10 mouse cellular contexts compared by ENCODE assay signal in genomic region chr17:32119196-32119595, GRCm38 (mm10). TPM values are rescaled to one million over a fixed set of nuclear protein-coding genes. Genes with fewer than 3 reads are reported as not detected.
DNase-seq lines count a peak whose midpoint lies in the region; ATAC-seq and TF ChIP-seq lines count a peak whose summit lies in the region.
"Had no signal": no experiment of that assay in that cellular context is flagged by ENCODE, and none has a peak within 500 bp of the region (broad histone marks: within the 10 kb centered on the region; RNA-seq: fewer than 3 reads in every experiment).

No protein-coding gene starts in this region.

- no peaks in the 10 kb centered on the region for H3K9me3 ChIP-seq in forebrain, embryonic 16.5 days (ENCODE audit: control insufficient read depth, low read length)
- H3K9me3 ChIP-seq in lung, postnatal 0 days (ENCODE audit: low read length): no peaks in the 10 kb centered on the region

- no peak for TF ChIP-seq EP300 in lung, postnatal 0 days (IDR thresholded peaks at IDR 0.05)

- H3K27ac ChIP-seq in forebrain, embryonic 16.5 days (ENCODE audit: low read length): peak overlapping the region; percentile 60; the same call in 1 of the 2 replicates
- no peak overlapping the region for H3K27ac ChIP-seq in lung, postnatal 0 days (ENCODE audit: low read length)

- 47% methylated on average over 16 of the region's 16 CpGs for WGBS in forebrain, embryonic 16.5 days
- WGBS in lung, postnatal 0 days: 49% methylated on average over 16 of the region's 16 CpGs

- no peak overlapping the region for H3K9ac ChIP-seq in forebrain, embryonic 16.5 days (replicated peaks; ENCODE audit: low read depth, low read length)
- H3K9ac ChIP-seq in lung, postnatal 0 days (replicated peaks; ENCODE audit: low read depth): no peak overlapping the region

- ATAC-seq in forebrain, embryonic 16.5 days: peak; percentile 44; the same call in 1 of the 2 replicates
- ATAC-seq in lung, postnatal 0 days: no peak

- H3K4me2 ChIP-seq in forebrain, embryonic 16.5 days (ENCODE audit: low read length): peak overlapping the region; percentile 36
- H3K4me2 ChIP-seq in lung, postnatal 0 days (replicated peaks; ENCODE audit: low read depth, low read length): no peak overlapping the region

- no peak overlapping the region for H3K4me3 ChIP-seq in forebrain, embryonic 16.5 days (replicated peaks; ENCODE audit: low read length)
- no peak overlapping the region for H3K4me3 ChIP-seq in lung, postnatal 0 days (ENCODE audit: low read depth, low read length)

- H3K4me1 ChIP-seq in forebrain, embryonic 16.5 days (replicated peaks; ENCODE audit: control insufficient read depth, insufficient read depth, low read length): peaks cover 27% of the 10 kb centered on the region
- peaks cover 8% of the 10 kb centered on the region; the same call in 1 of the 2 replicates for H3K4me1 ChIP-seq in lung, postnatal 0 days (ENCODE audit: insufficient read depth, low read depth, low read length)

- no peaks in the 10 kb centered on the region for H3K36me3 ChIP-seq in forebrain, embryonic 16.5 days (ENCODE audit: control insufficient read depth, insufficient read depth)
- H3K36me3 ChIP-seq in lung, postnatal 0 days (ENCODE audit: insufficient read depth, low read length): no peaks in the 10 kb centered on the region

- no peak for TF ChIP-seq CTCF in lung, postnatal 0 days (IDR thresholded peaks at IDR 0.05)

- no peaks in the 10 kb centered on the region for H3K27me3 ChIP-seq in forebrain, embryonic 16.5 days (replicated peaks; ENCODE audit: control insufficient read depth, insufficient read depth, low read length)
- H3K27me3 ChIP-seq in lung, postnatal 0 days (replicated peaks; ENCODE audit: insufficient read depth, low read length): no peaks in the 10 kb centered on the region; the same call in 1 of the 2 replicates

- DNase-seq in kidney, adult 11 months: peak; percentile 30
- DNase-seq in kidney, adult 9 months: no peak
- DNase-seq in brain, adult 2 months (ENCODE audit: low read depth, low spot score): peak; percentile 53
- DNase-seq in lung, postnatal 0 days (ENCODE audit: low spot score): peak; percentile 35
- no peak for DNase-seq in left cerebral cortex, adult 18-20 months (ENCODE audit: low spot score in 2 of 2)
- no peak for DNase-seq in testis, postnatal 14 days (ENCODE audit: low spot score)
- DNase-seq: cerebellum, adult 11-12 months; gastrocnemius, postnatal 14 days; thymus, postnatal 4 days had no signal

RNA-seq across cellular contexts. Expression of gene Notch3, which starts 47.5 kb away (rescaled TPM):
- 5.5 TPM in 2 replicates for polyA plus RNA-seq in forebrain, embryonic 16.5 days (2015; fragmentation: Nextera tagmentation; extraction: Ambion mirVana)
- 8.3 and 9.7 TPM in 2 replicates for polyA plus RNA-seq in lung, postnatal 0 days (2015; fragmentation: Nextera tagmentation; extraction: Ambion mirVana)
- 1 to 10 TPM; 5.3 to 6.7 TPM for total RNA-seq in left cerebral cortex, adult 18-20 months (2021)

Comparison
In these comparisons a context has a peak if more than half of its experiments do, and no peak if none do; other contexts are left out.
1. DNase-seq: peak in kidney, adult 11 months (single experiment), brain, adult 2 months (single experiment) and lung, postnatal 0 days (single experiment); none in kidney, adult 9 months (single experiment), left cerebral cortex, adult 18-20 months (0 of 2) and testis, postnatal 14 days (single experiment).